Mouse (Mus musculus) heart, adult 2 months (tissue): ENCODE results near the gene Ttll6.

Source experiments
- CTCF ChIP-seq: fragments of 200-600 bp; IDR thresholded peaks from 2 replicates; pipeline ENCODE4 v1.8.1; 2022; ENCODE audit warnings: antibody characterized with exemption, mild to moderate bottlenecking, moderate library complexity
- EP300 ChIP-seq: fragments of 200-500 bp; IDR thresholded peaks from 2 replicates; pipeline ENCODE4 v1.6.1; 2011; ENCODE audit warnings: low read depth, low read length, control low read depth; ENCODE audit not compliant: insufficient read depth

DNA sequence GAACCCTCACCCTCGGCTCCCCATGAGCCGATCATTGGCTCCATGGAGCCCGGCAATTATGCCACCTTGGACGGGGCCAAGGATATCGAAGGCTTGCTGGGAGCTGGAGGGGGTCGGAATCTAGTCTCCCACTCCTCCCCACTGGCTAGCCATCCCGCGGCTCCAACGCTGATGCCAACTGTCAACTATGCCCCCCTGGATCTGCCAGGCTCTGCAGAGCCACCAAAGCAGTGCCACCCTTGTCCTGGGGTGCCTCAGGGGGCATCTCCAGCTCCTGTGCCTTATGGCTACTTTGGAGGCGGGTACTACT lies 60.8 kb downstream of the Ttll6 start:
- TF ChIP-seq CTCF (no peak), EP300 (no peak)
